Mouse (Mus musculus) stomach, embryonic 14.5 days (tissue): ENCODE measurements at regions not wholly inside any gene's neighbourhood (a gene's known extent, or its start where the extent isn't known, plus 50 kb on each side); places are given as distances from the start of the nearest gene placed in this dataset.
"Not testable (repeated sequence)": the region's sequence is repeated elsewhere in the genome, so short reads cannot be mapped to it uniquely, and the experiment has no call there.

Source experiments
- ATAC-seq: fragments of 200-750 bp; cut with Nextera tagmentation; 2 replicates; pipeline ENCODE4 v1.8.0; 2017; ENCODE audit warnings: low read depth, moderate TSS enrichment; ENCODE audit not compliant: insufficient number of reproducible peaks, insufficient read depth, low FRiP score
- H3K27ac ChIP-seq: fragments of 300-500 bp; sonication (generic); 2 replicates; pipeline ENCODE4 v1.5.1; 2014; ENCODE audit warnings: mild to moderate bottlenecking, low read length, moderate library complexity, mixed read lengths
- H3K27me3 ChIP-seq: fragments of 300-500 bp; sonication (generic); 2 replicates; pipeline ENCODE4 v1.6.1; 2014; ENCODE audit warnings: low read length, control low read depth, mixed read lengths; ENCODE audit not compliant: control insufficient read depth, insufficient read depth
- H3K36me3 ChIP-seq: fragments of 300-500 bp; sonication (generic); 2 replicates; pipeline ENCODE4 v1.6.1; 2014; ENCODE audit warnings: mild to moderate bottlenecking, control low read depth, low read length, moderate library complexity, mixed read lengths; ENCODE audit not compliant: control insufficient read depth, insufficient read depth
- H3K4me1 ChIP-seq: fragments of 300-500 bp; sonication (generic); 2 replicates; pipeline ENCODE4 v1.6.1; 2014; ENCODE audit warnings: low read length, control low read depth, mixed read lengths; ENCODE audit not compliant: control insufficient read depth, insufficient read depth
- H3K4me2 ChIP-seq: fragments of 300-500 bp; sonication (generic); replicated peaks from 2 replicates; pipeline ENCODE4 v1.6.1; 2014; ENCODE audit warnings: low read depth, low read length, control low read depth
- H3K4me3 ChIP-seq: fragments of 300-500 bp; sonication (generic); 2 replicates; pipeline ENCODE4 v1.5.1; 2014; ENCODE audit warnings: low read depth, low read length, control low read depth
- H3K9ac ChIP-seq: fragments of 300-500 bp; sonication (generic); replicated peaks from 2 replicates; pipeline ENCODE4 v1.6.1; 2014; ENCODE audit warnings: low read depth, mild to moderate bottlenecking, control low read depth, low read length, moderate library complexity, mixed read lengths
- H3K9me3 ChIP-seq: fragments of 300-500 bp; sonication (generic); 2 replicates; pipeline ENCODE4 v1.6.1; 2016; ENCODE audit warnings: low read depth, low read length, control low read depth; ENCODE audit not compliant: control insufficient read depth
- WGBS: fragments of 180-500 bp; shearing (Covaris S2); extraction: QIAGEN DNeasy Blood & Tissue Kit; methylation state at CpG from one replicate; pipeline ENCODE4 v1.1.7; 2014; 5-methylcytosine and 5-hydroxymethylcytosine counted together

GRCm38 (mm10) chr17:14144082-14144481, 60.0 kb downstream of the Dact2 start:
- Histone ChIP-seq H3K4me1 (no peaks in the 10 kb centered on the region), H3K9me3 (no peaks in the 10 kb centered on the region), H3K4me2 (no peak overlapping the region), H3K27ac (peak overlapping the region; percentile 71), H3K27me3 (no peaks in the 10 kb centered on the region), H3K4me3 (no peak overlapping the region), H3K36me3 (no peaks in the 10 kb centered on the region), H3K9ac (no peak overlapping the region)
- ATAC-seq: peak; percentile 81
- WGBS: 49% methylated on average over 7 of the region's 7 CpGs

GRCm38 (mm10) chr17:14141669-14142068, 62.4 kb downstream of the Dact2 start:
- Histone ChIP-seq H3K4me2 (no peak overlapping the region), H3K4me1 (no peaks in the 10 kb centered on the region), H3K36me3 (no peaks in the 10 kb centered on the region), H3K27ac (no peak overlapping the region), H3K4me3 (no peak overlapping the region), H3K27me3 (no peaks in the 10 kb centered on the region), H3K9me3 (no peaks in the 10 kb centered on the region), H3K9ac (no peak overlapping the region)
- ATAC-seq: no peak
- WGBS: 81% methylated on average over 5 of the region's 5 CpGs

- WGBS: 76% methylated on average over 2 of the region's 2 CpGs
- H3K4me3 ChIP-seq: no peak overlapping the region
- no peaks in the 10 kb centered on the region for H3K9me3 ChIP-seq
- no peak overlapping the region for H3K9ac ChIP-seq
- H3K4me2 ChIP-seq: no peak overlapping the region
- H3K36me3 ChIP-seq: no peaks in the 10 kb centered on the region
- no peak overlapping the region for H3K27ac ChIP-seq
- no peak for ATAC-seq
- no peaks in the 10 kb centered on the region for H3K4me1 ChIP-seq
- no peaks in the 10 kb centered on the region for H3K27me3 ChIP-seq
Measured at GRCm38 (mm10) chr17:14140266-14140665, 63.8 kb downstream of the Dact2 start.

GRCm38 (mm10) chr17:14138941-14139340, 65.2 kb downstream of the Dact2 start:
- H3K4me1 ChIP-seq: no peaks in the 10 kb centered on the region
- H3K27me3 ChIP-seq: no peaks in the 10 kb centered on the region
- H3K36me3 ChIP-seq: no peaks in the 10 kb centered on the region
- no peak overlapping the region for H3K27ac ChIP-seq
- no peak overlapping the region for H3K9ac ChIP-seq
- no peak for ATAC-seq
- 67% methylated on average over 5 of the region's 5 CpGs for WGBS
- no peak overlapping the region for H3K4me2 ChIP-seq
- H3K4me3 ChIP-seq: no peak overlapping the region
- H3K9me3 ChIP-seq: no peaks in the 10 kb centered on the region

GRCm38 (mm10) chr17:14136702-14137315, 67.3 kb downstream of the Dact2 start:
- no peaks in the 10 kb centered on the region for H3K27me3 ChIP-seq
- 68% methylated on average over 6 of the region's 6 CpGs for WGBS
- no peak overlapping the region for H3K9ac ChIP-seq
- no peak for ATAC-seq
- no peak overlapping the region for H3K4me3 ChIP-seq
- H3K27ac ChIP-seq: no peak overlapping the region
- H3K4me1 ChIP-seq: no peaks in the 10 kb centered on the region
- H3K4me2 ChIP-seq: no peak overlapping the region
- H3K9me3 ChIP-seq: no peaks in the 10 kb centered on the region
- H3K36me3 ChIP-seq: no peaks in the 10 kb centered on the region

- Histone ChIP-seq H3K27ac (no peak overlapping the region), H3K4me1 (no peaks in the 10 kb centered on the region), H3K36me3 (no peaks in the 10 kb centered on the region), H3K9me3 (no peaks in the 10 kb centered on the region), H3K9ac (no peak overlapping the region), H3K4me3 (no peak overlapping the region), H3K27me3 (no peaks in the 10 kb centered on the region), H3K4me2 (no peak overlapping the region)
- 66% methylated on average over 3 of the region's 3 CpGs for WGBS
- ATAC-seq: no peak
Measured at GRCm38 (mm10) chr17:14134604-14135003, 69.5 kb downstream of the Dact2 start.

GRCm38 (mm10) chr17:14133986-14134385, 70.1 kb downstream of the Dact2 start:
- H3K4me2 ChIP-seq: no peak overlapping the region
- no peaks in the 10 kb centered on the region for H3K4me1 ChIP-seq
- H3K4me3 ChIP-seq: no peak overlapping the region
- WGBS: 78% methylated on average over 2 of the region's 2 CpGs
- no peaks in the 10 kb centered on the region for H3K9me3 ChIP-seq
- H3K36me3 ChIP-seq: no peaks in the 10 kb centered on the region
- no peaks in the 10 kb centered on the region for H3K27me3 ChIP-seq
- H3K9ac ChIP-seq: no peak overlapping the region
- H3K27ac ChIP-seq: no peak overlapping the region
- ATAC-seq: no peak

- H3K4me1 ChIP-seq, ATAC-seq, H3K27me3 ChIP-seq, H3K4me3 ChIP-seq, H3K9ac ChIP-seq, H3K27ac ChIP-seq, H3K9me3 ChIP-seq, H3K4me2 ChIP-seq, H3K36me3 ChIP-seq: not testable (repeated sequence)
- whole genome bisulfite sequencing: 11% methylated on average over 2 of the region's 2 CpGs
Measured at GRCm38 (mm10) chr17:14127031-14127430, 67.7 kb upstream of the Gm7358 start.

- Histone ChIP-seq H3K4me3 (no peak overlapping the region), H3K36me3 (no peaks in the 10 kb centered on the region), H3K9me3 (no peaks in the 10 kb centered on the region), H3K4me2 (no peak overlapping the region), H3K4me1 (no peaks in the 10 kb centered on the region), H3K9ac (no peak overlapping the region), H3K27me3 (no peaks in the 10 kb centered on the region), H3K27ac (no peak overlapping the region)
- ATAC-seq: no peak
- 27% methylated on average over 3 of the region's 3 CpGs for WGBS
Measured at GRCm38 (mm10) chr17:14118863-14119262, 59.5 kb upstream of the Gm7358 start.
